Mouse (Mus musculus) intestine, embryonic 14.5 days (tissue): ENCODE measurements at regions not wholly inside any gene's neighbourhood (a gene's known extent, or its start where the extent isn't known, plus 50 kb on each side); places are given as distances from the start of the nearest gene placed in this dataset.

Experiments used
- ATAC-seq: fragments of 200-750 bp; cut with Nextera tagmentation; replicated peaks from 2 replicates; pipeline ENCODE4 v1.8.0; 2017; ENCODE audit warnings: low read depth, moderate number of reproducible peaks, moderate TSS enrichment, moderate library complexity; ENCODE audit not compliant: low FRiP score, low TSS enrichment
- DNase-seq: peaks from one replicate; pipeline ENCODE4 v3.0.0-alpha.2; 2018; ENCODE audit warnings: low spot score
- H3K27ac ChIP-seq: fragments of 300-500 bp; sonication (generic); 2 replicates; pipeline ENCODE4 v1.5.1; 2014; ENCODE audit warnings: low read depth, mild to moderate bottlenecking, control low read depth
- H3K27me3 ChIP-seq: fragments of 300-500 bp; sonication (generic); replicated peaks from 2 replicates; pipeline ENCODE4 v1.6.1; 2014; ENCODE audit warnings: low read length, control low read depth; ENCODE audit not compliant: control insufficient read depth, insufficient read depth
- H3K36me3 ChIP-seq: fragments of 300-500 bp; sonication (generic); 2 replicates; pipeline ENCODE4 v1.6.1; 2014; ENCODE audit warnings: low read length, control low read depth; ENCODE audit not compliant: control insufficient read depth, insufficient read depth
- H3K4me1 ChIP-seq: fragments of 300-500 bp; sonication (generic); replicated peaks from 2 replicates; pipeline ENCODE4 v1.6.1; 2014; ENCODE audit warnings: low read length, control low read depth, mixed read lengths; ENCODE audit not compliant: control insufficient read depth, insufficient read depth
- H3K4me2 ChIP-seq: fragments of 300-500 bp; sonication (generic); 2 replicates; pipeline ENCODE4 v1.6.1; 2014; ENCODE audit warnings: low read length
- H3K4me3 ChIP-seq: fragments of 300-500 bp; sonication (generic); 2 replicates; pipeline ENCODE4 v1.5.1; 2014; ENCODE audit warnings: low read depth, low read length, control low read depth, mixed read lengths
- H3K9ac ChIP-seq: fragments of 300-500 bp; sonication (generic); 2 replicates; pipeline ENCODE4 v1.6.1; 2014; ENCODE audit warnings: mild to moderate bottlenecking, low read length
- H3K9me3 ChIP-seq: fragments of 300-500 bp; sonication (generic); 2 replicates; pipeline ENCODE4 v1.6.1; 2016; ENCODE audit warnings: low read length, control low read depth; ENCODE audit not compliant: control insufficient read depth
- WGBS: fragments of 180-500 bp; shearing (Covaris S2); extraction: QIAGEN DNeasy Blood & Tissue Kit; methylation state at CpG from one replicate; pipeline ENCODE4 v1.1.7; 2014; 5-methylcytosine and 5-hydroxymethylcytosine counted together

GRCm38 (mm10) chr3:56302346-56303185 is 119.1 kb upstream of the Nbea start:
- no peaks in the 10 kb centered on the region for H3K4me1 ChIP-seq
- no peak for DNase-seq
- WGBS, result 40% methylated on average over 7 of the region's 7 CpGs
- no peak overlapping the region for H3K4me3 ChIP-seq
- ATAC-seq, result no peak
- no peaks in the 10 kb centered on the region for H3K36me3 ChIP-seq
- H3K27ac ChIP-seq, result no peak overlapping the region
- H3K4me2 ChIP-seq, result no peak overlapping the region
- H3K27me3 ChIP-seq, result no peaks in the 10 kb centered on the region
- H3K9me3 ChIP-seq, result no peaks in the 10 kb centered on the region
- H3K9ac ChIP-seq, result no peak overlapping the region

- 77% methylated on average over 1 of the region's 1 CpGs for WGBS
- no peaks in the 10 kb centered on the region for H3K4me1 ChIP-seq
- no peaks in the 10 kb centered on the region for H3K9me3 ChIP-seq
- DNase-seq, result no peak
- no peak overlapping the region for H3K4me3 ChIP-seq
- no peak overlapping the region for H3K4me2 ChIP-seq
- H3K27ac ChIP-seq, result no peak overlapping the region
- ATAC-seq, result no peak
- H3K36me3 ChIP-seq, result no peaks in the 10 kb centered on the region
- H3K27me3 ChIP-seq, result no peaks in the 10 kb centered on the region
- no peak overlapping the region for H3K9ac ChIP-seq
Measured at GRCm38 (mm10) chr3:56300769-56301168, 117.3 kb upstream of the Nbea start.

GRCm38 (mm10) chr3:56295578-56295977 is 112.1 kb upstream of the Nbea start:
- DNase-seq, result no peak
- Histone ChIP-seq H3K27ac (no peak overlapping the region), H3K9me3 (no peaks in the 10 kb centered on the region), H3K4me2 (no peak overlapping the region), H3K27me3 (no peaks in the 10 kb centered on the region), H3K36me3 (no peaks in the 10 kb centered on the region), H3K4me1 (no peaks in the 10 kb centered on the region), H3K4me3 (no peak overlapping the region), H3K9ac (no peak overlapping the region)
- WGBS, result 80% methylated on average over 7 of the region's 7 CpGs
- no peak for ATAC-seq

GRCm38 (mm10) chr3:56281507-56281906 is 98.0 kb upstream of the Nbea start:
- DNase-seq (no peak), ATAC-seq (no peak)
- Histone ChIP-seq H3K27me3 (no peaks in the 10 kb centered on the region), H3K4me1 (no peaks in the 10 kb centered on the region), H3K36me3 (no peaks in the 10 kb centered on the region), H3K9me3 (no peaks in the 10 kb centered on the region), H3K4me2 (no peak overlapping the region), H3K9ac (no peak overlapping the region), H3K4me3 (no peak overlapping the region), H3K27ac (no peak overlapping the region)
- WGBS, result 85% methylated on average over 5 of the region's 5 CpGs

DNA sequence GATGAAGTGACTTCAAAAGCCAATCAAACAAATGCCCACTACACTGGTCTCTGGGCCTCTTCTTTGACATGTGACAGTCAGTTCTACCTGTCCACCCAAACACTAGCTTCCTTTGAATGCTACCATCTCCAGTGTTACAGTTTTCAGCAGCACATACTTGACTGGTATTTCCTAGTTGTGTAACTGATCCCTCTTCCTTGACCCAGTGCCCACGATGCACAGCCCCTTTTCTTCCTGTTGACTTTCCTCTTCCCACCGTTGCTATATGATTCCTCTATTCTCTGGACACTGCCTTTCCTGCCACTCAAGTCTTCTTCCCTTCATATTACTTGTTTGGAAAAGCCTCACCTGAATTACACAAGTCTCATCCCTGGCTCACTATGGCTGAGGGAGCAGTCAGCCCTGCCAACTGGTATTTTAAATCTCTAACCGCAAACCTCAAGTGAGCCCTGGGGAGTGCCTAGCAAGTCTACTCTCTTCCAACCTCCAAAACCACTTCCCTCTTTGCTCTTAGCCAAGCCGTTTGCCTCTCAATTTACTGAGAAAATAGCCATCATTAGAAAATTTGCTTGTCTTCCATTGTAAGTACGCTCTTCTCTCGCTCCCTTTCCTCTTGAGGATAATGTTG is 96.9 kb upstream of the Nbea start:
- Histone ChIP-seq H3K4me3 (no peak overlapping the region), H3K36me3 (no peaks in the 10 kb centered on the region), H3K4me2 (no peak overlapping the region), H3K27me3 (no peaks in the 10 kb centered on the region), H3K4me1 (no peaks in the 10 kb centered on the region), H3K27ac (no peak overlapping the region), H3K9ac (no peak overlapping the region), H3K9me3 (no peaks in the 10 kb centered on the region)
- DNase-seq, result no peak
- ATAC-seq, result no peak
- WGBS, result 83% methylated on average over 6 of the region's 6 CpGs

DNA sequence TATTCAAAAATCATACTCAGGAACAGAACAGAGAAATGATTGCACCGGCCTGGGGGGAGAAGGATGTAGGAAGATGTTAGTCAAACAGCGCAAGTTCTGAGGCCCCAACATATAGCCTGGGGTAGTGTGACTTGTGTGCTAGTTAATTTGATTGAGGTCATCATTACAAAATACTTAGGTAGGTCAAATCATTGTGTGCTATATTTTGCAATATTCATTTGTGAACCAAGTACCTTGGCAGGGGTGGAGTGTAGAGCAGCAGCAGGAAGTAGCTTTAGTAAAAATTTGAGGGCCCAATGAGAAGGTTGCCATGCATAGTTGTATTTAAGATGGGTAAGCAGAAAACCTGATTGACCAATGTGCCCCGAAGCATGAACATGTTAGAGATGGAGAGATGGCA is 89.1 kb upstream of the Nbea start:
- no peak overlapping the region for H3K9ac ChIP-seq
- H3K36me3 ChIP-seq, result no peaks in the 10 kb centered on the region
- no peak for ATAC-seq
- H3K4me2 ChIP-seq, result no peak overlapping the region
- no peak for DNase-seq
- no peak overlapping the region for H3K27ac ChIP-seq
- no peaks in the 10 kb centered on the region for H3K9me3 ChIP-seq
- WGBS, result 97% methylated on average over 3 of the region's 3 CpGs
- no peaks in the 10 kb centered on the region for H3K4me1 ChIP-seq
- H3K4me3 ChIP-seq, result no peak overlapping the region
- H3K27me3 ChIP-seq, result no peaks in the 10 kb centered on the region

DNA sequence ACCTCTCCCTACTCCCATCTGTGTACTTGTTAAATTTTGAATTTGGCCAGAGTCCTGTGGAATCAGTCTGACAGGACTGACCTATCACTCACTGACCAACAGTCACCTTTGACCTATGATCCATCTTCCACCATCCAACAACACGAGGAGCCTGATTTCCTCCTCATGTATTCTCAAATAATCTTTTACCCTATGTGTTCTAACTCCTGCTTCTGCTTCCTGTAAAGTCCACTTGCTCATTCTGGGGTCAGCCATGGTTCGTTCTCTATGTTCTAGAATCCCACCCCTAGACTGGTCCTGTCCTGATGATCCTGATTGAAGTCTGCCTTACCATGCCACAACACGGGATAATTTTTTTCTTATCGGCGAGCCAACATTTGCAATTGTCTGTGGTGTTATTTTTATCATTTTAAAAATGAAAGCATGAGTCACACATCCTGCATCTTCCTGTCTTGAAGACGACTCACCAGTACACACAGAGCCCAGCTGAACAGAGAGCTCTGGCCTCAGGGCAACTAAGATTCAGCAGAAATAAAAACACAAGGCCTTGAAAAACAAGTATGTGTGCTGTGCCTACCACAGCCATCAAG is 86.8 kb upstream of the Nbea start:
- H3K9ac ChIP-seq, result no peak overlapping the region
- no peak overlapping the region for H3K4me3 ChIP-seq
- H3K4me2 ChIP-seq, result no peak overlapping the region
- no peaks in the 10 kb centered on the region for H3K9me3 ChIP-seq
- no peak for ATAC-seq
- no peak overlapping the region for H3K27ac ChIP-seq
- no peaks in the 10 kb centered on the region for H3K36me3 ChIP-seq
- DNase-seq, result no peak
- no peaks in the 10 kb centered on the region for H3K27me3 ChIP-seq
- no peaks in the 10 kb centered on the region for H3K4me1 ChIP-seq
- WGBS, result 64% methylated on average over 6 of the region's 6 CpGs

- ATAC-seq (peak; percentile 12), DNase-seq (no peak)
- Histone ChIP-seq H3K4me2 (no peak overlapping the region), H3K36me3 (no peaks in the 10 kb centered on the region), H3K9ac (no peak overlapping the region), H3K27me3 (no peaks in the 10 kb centered on the region), H3K4me1 (no peaks in the 10 kb centered on the region), H3K27ac (no peak overlapping the region), H3K4me3 (no peak overlapping the region), H3K9me3 (no peaks in the 10 kb centered on the region)
- 77% methylated on average over 3 of the region's 3 CpGs for WGBS
Measured at GRCm38 (mm10) chr3:56261800-56262561, 78.5 kb upstream of the Nbea start.
